Mouse (Mus musculus) bone marrow, adult 2 months (tissue): ENCODE data around the gene Sycp3. TPM values are rescaled to one million over a fixed set of nuclear protein-coding genes. Genes with fewer than 3 reads are reported as not detected.
A peak's percentile ranks its signal among the peaks of the same experiment; 100 is the strongest.

Source experiments
- H3K27ac ChIP-seq: fragments of 200-500 bp; 2 replicates; pipeline ENCODE4 v1.5.1; 2012; ENCODE audit warnings: low read depth, mild to moderate bottlenecking, control low read depth, inconsistent platforms, low read length; ENCODE audit not compliant: control insufficient read depth, poor library complexity, insufficient read depth
- H3K4me1 ChIP-seq: fragments of 200-500 bp; 2 replicates; pipeline ENCODE4 v1.6.1; 2011; ENCODE audit warnings: low read length; ENCODE audit not compliant: control insufficient read depth, insufficient read depth
- H3K4me3 ChIP-seq: fragments of 200-500 bp; replicated peaks from 2 replicates; pipeline ENCODE3; 2011; ENCODE audit warnings: mild to moderate bottlenecking, low read depth, low read length, control low read depth; ENCODE audit not compliant: control insufficient read depth
- CTCF ChIP-seq: fragments of 200-500 bp; IDR thresholded peaks from 2 replicates; pipeline ENCODE4 v1.5.1; 2011; ENCODE audit warnings: low read length, control low read depth; ENCODE audit not compliant: control insufficient read depth, insufficient read depth
- POLR2A ChIP-seq: fragments of 200-500 bp; IDR thresholded peaks from 2 replicates; pipeline ENCODE4 v1.6.1; 2011; ENCODE audit warnings: low read depth, mild to moderate bottlenecking, control low read depth, low read length, borderline replicate concordance; ENCODE audit not compliant: control insufficient read depth
- WGBS: fragments of 180-500 bp; shearing (Covaris S2); methylation state at CpG from one replicate; pipeline ENCODE4 v1.1.7; 2018; 5-methylcytosine and 5-hydroxymethylcytosine counted together
- polyA plus RNA-seq: library from polyadenylated mRNA; stranded (reverse); fragments of >200 nt; gene quantifications from 2 replicates; pipeline ENCODE4 v1.2.4, GENCODE M21; 2011; ENCODE audit warnings: low replicate concordance; ENCODE audit not compliant: missing spikeins, insufficient read depth, insufficient read length

Gene Sycp3
- polyA plus RNA-seq, 1 experiment: not detected

- TF ChIP-seq CTCF: no peak
- no peak for TF ChIP-seq POLR2A
- WGBS: 52% methylated on average over 8 of the region's 8 CpGs
- H3K27ac ChIP-seq: no peak overlapping the region
- no peaks in the 10 kb centered on the region for H3K4me1 ChIP-seq
- H3K4me3 ChIP-seq: no peak overlapping the region
Observed at GRCm38 (mm10) chr10:88492658-88493057, 33.3 kb downstream of the Sycp3 start.

- 36% methylated on average over 4 of the region's 4 CpGs for WGBS
- Histone ChIP-seq H3K27ac (no peak overlapping the region), H3K4me3 (no peak overlapping the region), H3K4me1 (no peaks in the 10 kb centered on the region)
- no peak for TF ChIP-seq CTCF
- TF ChIP-seq POLR2A: no peak
Observed at GRCm38 (mm10) chr10:88494959-88495587, 35.7 kb downstream of the Sycp3 start.

- Histone ChIP-seq H3K27ac (no peak overlapping the region), H3K4me1 (no peaks in the 10 kb centered on the region), H3K4me3 (no peak overlapping the region)
- WGBS: 92% methylated on average over 11 of the region's 11 CpGs
- TF ChIP-seq CTCF (no peak), POLR2A (no peak)
Observed at GRCm38 (mm10) chr10:88496864-88497564, 37.6 kb downstream of the Sycp3 start.

GRCm38 (mm10) chr10:88499993-88500392 lies 40.6 kb downstream of the Sycp3 start:
- Histone ChIP-seq H3K4me3 (no peak overlapping the region), H3K4me1 (no peaks in the 10 kb centered on the region; the same call in 1 of the 2 replicates), H3K27ac (no peak overlapping the region)
- WGBS: 89% methylated on average over 5 of the region's 5 CpGs
- TF ChIP-seq POLR2A: no peak
- TF ChIP-seq CTCF: no peak

- no peaks in the 10 kb centered on the region; the same call in 1 of the 2 replicates for H3K4me1 ChIP-seq
- 78% methylated on average over 10 of the region's 10 CpGs for WGBS
- no peak overlapping the region for H3K27ac ChIP-seq
- H3K4me3 ChIP-seq: no peak overlapping the region
- TF ChIP-seq POLR2A (no peak), CTCF (no peak)
Observed at GRCm38 (mm10) chr10:88501370-88501769, 42.0 kb downstream of the Sycp3 start.

GRCm38 (mm10) chr10:88501886-88502765 lies 42.8 kb downstream of the Sycp3 start:
- 85% methylated on average over 13 of the region's 13 CpGs for WGBS
- no peak overlapping the region for H3K4me3 ChIP-seq
- H3K4me1 ChIP-seq: no peaks in the 10 kb centered on the region; the same call in 1 of the 2 replicates
- TF ChIP-seq POLR2A (no peak), CTCF (no peak)
- H3K27ac ChIP-seq: no peak overlapping the region

- Histone ChIP-seq H3K27ac (no peak overlapping the region), H3K4me1 (no peaks in the 10 kb centered on the region; the same call in 1 of the 2 replicates), H3K4me3 (peak overlapping the region; percentile 70)
- TF ChIP-seq POLR2A (no peak), CTCF (no peak)
- 42% methylated on average over 4 of the region's 4 CpGs for WGBS
Observed at GRCm38 (mm10) chr10:88502919-88503318, 43.5 kb downstream of the Sycp3 start.
